Mouse (Mus musculus) embryonic fibroblast, embryonic 13.5 days (primary cell): ENCODE results near the gene Rpl9-ps6.

ENCODE experiments used
- CTCF ChIP-seq: IDR thresholded peaks from 2 replicates; pipeline ENCODE4 v1.5.1; 2011; ENCODE audit warnings: mild to moderate bottlenecking, control low read depth, low read length, moderate library complexity, borderline replicate concordance; ENCODE audit not compliant: insufficient read depth
- POLR2A ChIP-seq: IDR thresholded peaks from 2 replicates; pipeline ENCODE4 v1.6.1; 2011; ENCODE audit warnings: low read depth, mild to moderate bottlenecking, control low read depth, low read length, moderate library complexity

DNA sequence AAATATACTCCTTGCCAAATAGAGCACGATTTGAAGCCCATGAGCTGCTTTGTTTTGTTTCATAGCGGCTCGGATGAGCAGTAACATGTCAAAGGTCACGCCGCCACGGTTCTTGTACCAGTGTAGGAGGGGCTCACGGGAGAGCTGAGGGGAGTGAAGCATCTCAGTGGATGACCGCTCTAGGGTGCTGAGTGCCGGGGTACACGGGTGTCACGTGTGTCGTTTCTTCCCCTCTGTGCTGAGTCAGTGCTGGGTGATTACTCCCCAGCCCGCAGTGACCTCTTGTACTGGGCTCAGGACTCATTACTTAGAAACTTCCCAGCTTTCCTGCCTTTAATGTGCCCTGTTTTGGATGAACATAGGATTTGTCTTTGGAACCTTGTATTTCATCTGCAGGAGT is 28.2 kb upstream of the Rpl9-ps6 start:
- no peak for TF ChIP-seq POLR2A
- no peak for TF ChIP-seq CTCF
